Mouse (Mus musculus): ENCODE data around the gene Ldhd. TPM values are rescaled to one million over a fixed set of nuclear protein-coding genes. Genes with fewer than 3 reads are reported as not detected.

Ldhd gene
- polyA plus RNA-seq, 1 experiment from 2014 or later = 0.85 TPM

GRCm38 (mm10) chr8:111627923-111628322 lies 2.3 kb downstream of the Ldhd start:
- H3K4me2 ChIP-seq (ENCODE audit: low read length) = no peak overlapping the region

GRCm38 (mm10) chr8:111626933-111627332 lies 3.2 kb downstream of the Ldhd start:
- H3K4me3 ChIP-seq (ENCODE audit: control insufficient read depth in 1 of 2, insufficient read depth in 1 of 2, low read depth in 1 of 2, low read length in 2 of 2) = no peak overlapping the region
- H3K27ac ChIP-seq (replicated peaks in 1 of 2; ENCODE audit: control insufficient read depth in 1 of 2, insufficient read depth in 1 of 2, low read depth in 2 of 2, low read length in 2 of 2) = no peak overlapping the region
- H3K9me3 ChIP-seq (ENCODE audit: control insufficient read depth, low read length) = no peaks in the 10 kb centered on the region
- peaks cover 13% of the 10 kb centered on the region for H3K36me3 ChIP-seq (ENCODE audit: control insufficient read depth, insufficient read depth, low read length)
- H3K4me2 ChIP-seq (ENCODE audit: low read length) = no peak overlapping the region
- no peak for ATAC-seq (ENCODE audit: insufficient number of reproducible peaks, insufficient read depth, low FRiP score, low read depth)
- H3K27me3 ChIP-seq (ENCODE audit: control insufficient read depth, insufficient read depth, low read length) = no peaks in the 10 kb centered on the region
- 93% methylated on average over 14 of the region's 14 CpGs for WGBS
- no peak overlapping the region for H3K9ac ChIP-seq (ENCODE audit: low read length)
- peaks cover 15 to 22% of the 10 kb centered on the region in 2 experiments for H3K4me1 ChIP-seq (ENCODE audit: control insufficient read depth in 2 of 2, insufficient read depth in 2 of 2, low read length in 2 of 2)

More at GRCm38 (mm10) chr8:111627923-111628322, 2.3 kb downstream of the Ldhd start:
- Histone ChIP-seq H3K9me3 (ENCODE audit: control insufficient read depth, low read length) (no peaks in the 10 kb centered on the region), H3K4me3 (ENCODE audit: control insufficient read depth in 1 of 2, insufficient read depth in 1 of 2, low read depth in 1 of 2, low read length in 2 of 2) (no peak overlapping the region), H3K27me3 (ENCODE audit: control insufficient read depth, insufficient read depth, low read length) (no peaks in the 10 kb centered on the region), H3K27ac (replicated peaks in 1 of 2; ENCODE audit: control insufficient read depth in 1 of 2, insufficient read depth in 1 of 2, low read depth in 2 of 2, low read length in 2 of 2) (no peak overlapping the region), H3K9ac (ENCODE audit: low read length) (no peak overlapping the region), H3K36me3 (ENCODE audit: control insufficient read depth, insufficient read depth, low read length) (peaks cover 6% of the 10 kb centered on the region), H3K4me1 (ENCODE audit: control insufficient read depth in 2 of 2, insufficient read depth in 2 of 2, low read length in 2 of 2) (peaks cover 15 to 22% of the 10 kb centered on the region in 2 experiments)
- ATAC-seq (ENCODE audit: insufficient number of reproducible peaks, insufficient read depth, low FRiP score, low read depth) = no peak
- WGBS = 96% methylated on average over 9 of the region's 9 CpGs

GRCm38 (mm10) chr8:111626528-111626820 lies 3.7 kb downstream of the Ldhd start:
- Histone ChIP-seq H3K4me1 (ENCODE audit: control insufficient read depth in 2 of 2, insufficient read depth in 2 of 2, low read length in 2 of 2) (peaks cover 15 to 22% of the 10 kb centered on the region in 2 experiments), H3K27me3 (ENCODE audit: control insufficient read depth, insufficient read depth, low read length) (no peaks in the 10 kb centered on the region), H3K36me3 (ENCODE audit: control insufficient read depth, insufficient read depth, low read length) (peaks cover 17% of the 10 kb centered on the region), H3K4me2 (ENCODE audit: low read length) (no peak overlapping the region), H3K9ac (ENCODE audit: low read length) (no peak overlapping the region), H3K4me3 (ENCODE audit: control insufficient read depth in 1 of 2, insufficient read depth in 1 of 2, low read depth in 1 of 2, low read length in 2 of 2) (no peak overlapping the region), H3K27ac (replicated peaks in 1 of 2; ENCODE audit: control insufficient read depth in 1 of 2, insufficient read depth in 1 of 2, low read depth in 2 of 2, low read length in 2 of 2) (no peak overlapping the region), H3K9me3 (ENCODE audit: control insufficient read depth, low read length) (no peaks in the 10 kb centered on the region)
- no peak for ATAC-seq (ENCODE audit: insufficient number of reproducible peaks, insufficient read depth, low FRiP score, low read depth)
- 67% methylated on average over 8 of the region's 8 CpGs for WGBS

GRCm38 (mm10) chr8:111625694-111626527 lies 4.3 kb downstream of the Ldhd start:
- Histone ChIP-seq H3K4me3 (ENCODE audit: control insufficient read depth in 1 of 2, insufficient read depth in 1 of 2, low read depth in 1 of 2, low read length in 2 of 2) (no peak overlapping the region), H3K27me3 (ENCODE audit: control insufficient read depth, insufficient read depth, low read length) (no peaks in the 10 kb centered on the region), H3K36me3 (ENCODE audit: control insufficient read depth, insufficient read depth, low read length) (peaks cover 17% of the 10 kb centered on the region), H3K9me3 (ENCODE audit: control insufficient read depth, low read length) (no peaks in the 10 kb centered on the region), H3K4me1 (ENCODE audit: control insufficient read depth in 2 of 2, insufficient read depth in 2 of 2, low read length in 2 of 2) (peaks cover 15 to 22% of the 10 kb centered on the region in 2 experiments), H3K9ac (ENCODE audit: low read length) (no peak overlapping the region), H3K27ac (replicated peaks in 1 of 2; ENCODE audit: control insufficient read depth in 1 of 2, insufficient read depth in 1 of 2, low read depth in 2 of 2, low read length in 2 of 2) (no peak overlapping the region), H3K4me2 (ENCODE audit: low read length) (no peak overlapping the region)
- no peak for ATAC-seq (ENCODE audit: insufficient number of reproducible peaks, insufficient read depth, low FRiP score, low read depth)
- WGBS = 26% methylated on average over 6 of the region's 6 CpGs

GRCm38 (mm10) chr8:111624853-111625221 lies 5.3 kb downstream of the Ldhd start:
- H3K9me3 ChIP-seq (ENCODE audit: control insufficient read depth, low read length) = no peaks in the 10 kb centered on the region
- peaks cover 15 to 22% of the 10 kb centered on the region in 2 experiments for H3K4me1 ChIP-seq (ENCODE audit: control insufficient read depth in 2 of 2, insufficient read depth in 2 of 2, low read length in 2 of 2)
- peak overlapping the region in 1 of 2 experiments; percentile 41; a peak in 1 of 4 replicates for H3K27ac ChIP-seq (replicated peaks in 1 of 2; ENCODE audit: control insufficient read depth in 1 of 2, insufficient read depth in 1 of 2, low read depth in 2 of 2, low read length in 2 of 2)
- no peak overlapping the region for H3K4me2 ChIP-seq (ENCODE audit: low read length)
- no peak for ATAC-seq (ENCODE audit: insufficient number of reproducible peaks, insufficient read depth, low FRiP score, low read depth)
- H3K9ac ChIP-seq (ENCODE audit: low read length) = no peak overlapping the region
- peaks cover 17% of the 10 kb centered on the region for H3K36me3 ChIP-seq (ENCODE audit: control insufficient read depth, insufficient read depth, low read length)
- no peak overlapping the region for H3K4me3 ChIP-seq (ENCODE audit: control insufficient read depth in 1 of 2, insufficient read depth in 1 of 2, low read depth in 1 of 2, low read length in 2 of 2)
- no peaks in the 10 kb centered on the region for H3K27me3 ChIP-seq (ENCODE audit: control insufficient read depth, insufficient read depth, low read length)
- WGBS = 83% methylated on average over 10 of the region's 10 CpGs

- no peaks in the 10 kb centered on the region for H3K9me3 ChIP-seq (ENCODE audit: control insufficient read depth, low read length)
- no peak for ATAC-seq (ENCODE audit: insufficient number of reproducible peaks, insufficient read depth, low FRiP score, low read depth)
These were observed 5.9 kb downstream of the Ldhd start for GRCm38 (mm10) chr8:111624081-111624852.

GRCm38 (mm10) chr8:111622553-111622952 lies 7.6 kb downstream of the Ldhd start:
- H3K4me2 ChIP-seq (ENCODE audit: low read length) = no peak overlapping the region
- no peaks in the 10 kb centered on the region for H3K9me3 ChIP-seq (ENCODE audit: control insufficient read depth, low read length)
- H3K36me3 ChIP-seq (ENCODE audit: control insufficient read depth, insufficient read depth, low read length) = peaks cover 15% of the 10 kb centered on the region
- no peak overlapping the region for H3K4me3 ChIP-seq (ENCODE audit: control insufficient read depth in 1 of 2, insufficient read depth in 1 of 2, low read depth in 1 of 2, low read length in 2 of 2)
- H3K4me1 ChIP-seq (ENCODE audit: control insufficient read depth in 2 of 2, insufficient read depth in 2 of 2, low read length in 2 of 2) = peaks cover 19 to 36% of the 10 kb centered on the region in 2 experiments
- ATAC-seq (ENCODE audit: insufficient number of reproducible peaks, insufficient read depth, low FRiP score, low read depth) = no peak
- no peaks in the 10 kb centered on the region for H3K27me3 ChIP-seq (ENCODE audit: control insufficient read depth, insufficient read depth, low read length)
- H3K27ac ChIP-seq (replicated peaks in 1 of 2; ENCODE audit: control insufficient read depth in 1 of 2, insufficient read depth in 1 of 2, low read depth in 2 of 2, low read length in 2 of 2) = no peak overlapping the region
- no peak overlapping the region for H3K9ac ChIP-seq (ENCODE audit: low read length)
- 89% methylated on average over 10 of the region's 10 CpGs for WGBS

More at GRCm38 (mm10) chr8:111624081-111624852, 5.9 kb downstream of the Ldhd start:
- H3K4me2 ChIP-seq (ENCODE audit: low read length) = no peak overlapping the region
- peaks cover 15 to 27% of the 10 kb centered on the region in 2 experiments for H3K4me1 ChIP-seq (ENCODE audit: control insufficient read depth in 2 of 2, insufficient read depth in 2 of 2, low read length in 2 of 2)
- H3K27me3 ChIP-seq (ENCODE audit: control insufficient read depth, insufficient read depth, low read length) = no peaks in the 10 kb centered on the region
- H3K9ac ChIP-seq (ENCODE audit: low read length) = peak overlapping the region; percentile 6; the same call in 1 of the 2 replicates
- 68% methylated on average over 12 of the region's 12 CpGs for WGBS
- peaks cover 17% of the 10 kb centered on the region for H3K36me3 ChIP-seq (ENCODE audit: control insufficient read depth, insufficient read depth, low read length)
- H3K4me3 ChIP-seq (ENCODE audit: control insufficient read depth in 1 of 2, insufficient read depth in 1 of 2, low read depth in 1 of 2, low read length in 2 of 2) = no peak overlapping the region
- H3K27ac ChIP-seq (replicated peaks in 1 of 2; ENCODE audit: control insufficient read depth in 1 of 2, insufficient read depth in 1 of 2, low read depth in 2 of 2, low read length in 2 of 2) = peak overlapping the region; percentile 2 to 41; a peak in 3 of 4 replicates

Data from heart, embryonic 14.5 days (tissue).